Mouse (Mus musculus) MEL (cell line): ENCODE results near the gene Cpm. TPM values are rescaled to one million over a fixed set of nuclear protein-coding genes. Genes with fewer than 3 reads are reported as not detected.

ENCODE experiments used
- DNase-seq: peaks from one replicate; pipeline ENCODE4 v3.0.0; 2011; ENCODE audit warnings: low read depth, low spot score
- H3K27ac ChIP-seq: 2 replicates; pipeline ENCODE4 v1.5.1; 2012; ENCODE audit warnings: low read depth, mild to moderate bottlenecking, control low read depth, low read length, moderate library complexity; ENCODE audit not compliant: control insufficient read depth
- H3K27me3 ChIP-seq, 2 experiments: fragments of 150-350 bp in 1 of 2; sonication (generic) in 1 of 2; 2 replicates each; pipeline ENCODE4 v1.6.1; 2012; ENCODE audit warnings: low read length in 2 of 2, mild to moderate bottlenecking in 2 of 2, improper control_type of control experiment in 1 of 2, moderate library complexity in 1 of 2; ENCODE audit not compliant: insufficient read depth in 2 of 2, control insufficient read depth in 1 of 2
- H3K36me3 ChIP-seq, 2 experiments: 2 replicates each; pipeline ENCODE4 v1.6.1; 2012 to 2014; ENCODE audit warnings: low read length in 2 of 2, improper control_type of control experiment in 1 of 2, inconsistent platforms in 1 of 2, mild to moderate bottlenecking in 1 of 2; ENCODE audit not compliant: insufficient read depth in 2 of 2, control insufficient read depth in 1 of 2
- H3K4me1 ChIP-seq, 2 experiments: fragments of 150-350 bp in 1 of 2; sonication (generic) in 1 of 2; 2 replicates each; pipeline ENCODE4 v1.6.1; 2012; ENCODE audit warnings: low read length in 2 of 2, improper control_type of control experiment in 1 of 2, mild to moderate bottlenecking in 1 of 2; ENCODE audit not compliant: insufficient read depth in 2 of 2, control insufficient read depth in 1 of 2
- H3K4me3 ChIP-seq, 2 experiments: fragments of 150-350 bp in 1 of 2; sonication (generic) in 1 of 2; 2 replicates each; pipeline ENCODE4 v1.5.1; 2012; ENCODE audit warnings: low read depth in 2 of 2, low read length in 2 of 2, mild to moderate bottlenecking in 2 of 2, moderate library complexity in 2 of 2, control low read depth in 1 of 2, improper control_type of control experiment in 1 of 2; ENCODE audit not compliant: control insufficient read depth in 1 of 2, insufficient read depth in 1 of 2
- H3K79me2 ChIP-seq: 2 replicates; pipeline ENCODE4 v1.6.1; 2012; ENCODE audit warnings: mild to moderate bottlenecking, low read length, moderate library complexity; ENCODE audit not compliant: control insufficient read depth, poor library complexity, insufficient read depth
- H3K9ac ChIP-seq: 2 replicates; pipeline ENCODE4 v1.6.1; 2012; ENCODE audit warnings: low read depth, mild to moderate bottlenecking, control low read depth, low read length, moderate library complexity; ENCODE audit not compliant: control insufficient read depth, poor library complexity, severe bottlenecking
- H3K9me3 ChIP-seq: fragments of 150-350 bp; sonication (generic); replicated peaks from 2 replicates; pipeline ENCODE4 v1.6.1; 2012; ENCODE audit warnings: mild to moderate bottlenecking, low read length, improper control_type of control experiment, moderate library complexity; ENCODE audit not compliant: insufficient read depth
- BHLHE40 ChIP-seq: IDR thresholded peaks from 2 replicates; pipeline ENCODE4 v1.6.1; 2012; ENCODE audit warnings: low read depth, mild to moderate bottlenecking, inconsistent platforms, low read length, improper control_type of control experiment, borderline replicate concordance
- CHD2 ChIP-seq: IDR thresholded peaks from 2 replicates; pipeline ENCODE4 v1.6.1; 2011; ENCODE audit warnings: low read length, improper control_type of control experiment
- CTCF ChIP-seq, 3 experiments: IDR thresholded peaks in 2 of 3; conservative IDR thresholded peaks in 1 of 3; 2 replicates each; pipeline ENCODE4 v1.5.1; 2011 to 2012; ENCODE audit warnings: low read length in 3 of 3, low read depth in 2 of 3, mild to moderate bottlenecking in 2 of 3, improper control_type of control experiment in 1 of 3, inconsistent platforms in 1 of 3, mixed read lengths in 1 of 3, moderate library complexity in 1 of 3; ENCODE audit not compliant: control insufficient read depth in 1 of 3, insufficient read depth in 1 of 3, poor library complexity in 1 of 3, severe bottlenecking in 1 of 3
- E2F4 ChIP-seq: IDR thresholded peaks from 2 replicates; pipeline ENCODE4 v1.6.1; 2011; ENCODE audit warnings: low read depth, low read length, improper control_type of control experiment, borderline replicate concordance
- ELF1 ChIP-seq: IDR thresholded peaks from 2 replicates; pipeline ENCODE4 v1.6.1; 2014; ENCODE audit warnings: low read depth, mild to moderate bottlenecking, inconsistent platforms, low read length, improper control_type of control experiment, moderate library complexity
- EP300 ChIP-seq, 2 experiments: IDR thresholded peaks; 2 replicates each; pipeline ENCODE4 v1.6.1; 2011; ENCODE audit warnings: improper control_type of control experiment in 2 of 2, low read length in 2 of 2, low read depth in 1 of 2, mild to moderate bottlenecking in 1 of 2
- GABPA ChIP-seq: IDR thresholded peaks from 2 replicates; pipeline ENCODE4 v1.6.1; 2012; ENCODE audit warnings: low read depth, mild to moderate bottlenecking, inconsistent platforms, low read length, improper control_type of control experiment, moderate library complexity
- GATA1 ChIP-seq: IDR thresholded peaks from 2 replicates; pipeline ENCODE4 v1.6.1; 2011; ENCODE audit warnings: low read depth, low read length, improper control_type of control experiment
- HCFC1 ChIP-seq: IDR thresholded peaks from 2 replicates; pipeline ENCODE4 v1.6.1; 2012; ENCODE audit warnings: low read depth, mild to moderate bottlenecking, inconsistent platforms, low read length, improper control_type of control experiment, moderate library complexity
- JUND ChIP-seq: IDR thresholded peaks from 2 replicates; pipeline ENCODE4 v1.6.1; 2011; ENCODE audit warnings: low read depth, mild to moderate bottlenecking, improper control_type of control experiment, low read length
- KAT2A ChIP-seq: conservative IDR thresholded peaks from 2 replicates; pipeline ENCODE4 v1.6.1; 2012; ENCODE audit warnings: low read depth, low read length, improper control_type of control experiment, inconsistent platforms
- MAFK ChIP-seq: IDR thresholded peaks from 2 replicates; pipeline ENCODE4 v1.6.1; 2011; ENCODE audit warnings: low read depth, mild to moderate bottlenecking, low read length, improper control_type of control experiment, borderline replicate concordance
- MAX ChIP-seq: IDR thresholded peaks from 2 replicates; pipeline ENCODE4 v1.6.1; 2011; ENCODE audit warnings: low read length, improper control_type of control experiment
- MEF2A ChIP-seq: IDR thresholded peaks from 2 replicates; pipeline ENCODE4 v1.6.1; 2014; ENCODE audit warnings: low read depth, mild to moderate bottlenecking, inconsistent platforms, low read length, improper control_type of control experiment; ENCODE audit not compliant: poor library complexity, insufficient replicate concordance, severe bottlenecking; ENCODE audit errors: extremely low read depth
- MXI1 ChIP-seq: IDR thresholded peaks from 2 replicates; pipeline ENCODE4 v1.6.1; 2011; ENCODE audit warnings: mild to moderate bottlenecking, low read depth, low read length, improper control_type of control experiment
- MYC ChIP-seq: IDR thresholded peaks from 2 replicates; pipeline ENCODE4 v1.6.1; 2011; ENCODE audit warnings: low read depth, mild to moderate bottlenecking, low read length, improper control_type of control experiment, moderate library complexity
- NRF1 ChIP-seq: IDR thresholded peaks from 2 replicates; pipeline ENCODE4 v1.6.1; 2014; ENCODE audit warnings: low read depth, mild to moderate bottlenecking, inconsistent platforms, low read length, improper control_type of control experiment, moderate library complexity; ENCODE audit not compliant: poor library complexity, insufficient read depth, severe bottlenecking
- RAD21 ChIP-seq: IDR thresholded peaks from 2 replicates; pipeline ENCODE4 v1.6.1; 2011; ENCODE audit warnings: mild to moderate bottlenecking, low read depth, low read length, improper control_type of control experiment
- RCOR1 ChIP-seq: IDR thresholded peaks from 2 replicates; pipeline ENCODE4 v1.6.1; 2012; ENCODE audit warnings: low read depth, mild to moderate bottlenecking, inconsistent platforms, low read length, improper control_type of control experiment
- SMC3 ChIP-seq: IDR thresholded peaks from 2 replicates; pipeline ENCODE4 v1.6.1; 2011; ENCODE audit warnings: low read depth, low read length, improper control_type of control experiment
- TCF12 ChIP-seq: IDR thresholded peaks from 2 replicates; pipeline ENCODE4 v1.6.1; 2014; ENCODE audit warnings: low read depth, mild to moderate bottlenecking, inconsistent platforms, low read length, improper control_type of control experiment, moderate library complexity
- USF1 ChIP-seq: IDR thresholded peaks from 2 replicates; pipeline ENCODE4 v1.6.1; 2014; ENCODE audit warnings: low read depth, mild to moderate bottlenecking, inconsistent platforms, low read length, improper control_type of control experiment, moderate library complexity
- ZKSCAN1 ChIP-seq: IDR thresholded peaks from 2 replicates; pipeline ENCODE4 v1.6.1; 2012; ENCODE audit warnings: low read depth, mild to moderate bottlenecking, inconsistent platforms, low read length, improper control_type of control experiment, moderate library complexity
- polyA plus RNA-seq, 2 experiments: library from polyadenylated mRNA; stranded (reverse) in 1 of 2; unstranded in 1 of 2; fragments of >175 nt in 1 of 2; fragments of >200 nt in 1 of 2; gene quantifications; 2 replicates each; pipeline versions ENCODE4 v1.2.1 to v1.2.4; 2012; ENCODE audit warnings: low replicate concordance in 2 of 2, low read depth in 1 of 2; ENCODE audit not compliant: insufficient read length in 2 of 2, insufficient read depth in 1 of 2, missing spikeins in 1 of 2
- total RNA-seq: library from RNA; depleted of rRNA; stranded (reverse); fragments of 300-350 nt; gene quantifications from 2 replicates; pipeline ENCODE4 v1.2.3, GENCODE M21; 2012

Cpm gene
- total and polyA plus RNA-seq, 3 experiments = 0.04 to 0.40 TPM; not detected in 1

- no peak for DNase-seq
- Histone ChIP-seq H3K4me1 (no peaks in the 10 kb centered on the region), H3K9me3 (no peaks in the 10 kb centered on the region), H3K9ac (no peak overlapping the region), H3K27me3 (no peaks in the 10 kb centered on the region), H3K27ac (no peak overlapping the region), H3K4me3 (no peak overlapping the region), H3K36me3 (no peaks in the 10 kb centered on the region), H3K79me2 (no peaks in the 10 kb centered on the region)
- TF ChIP-seq EP300 (IDR thresholded peaks at IDR 0.05; ENCODE audit: low read depth in 1 of 2, low read length in 2 of 2) = no peak
- no peak for TF ChIP-seq MAFK
- TF ChIP-seq MEF2A = no peak
- no peak for TF ChIP-seq RAD21
- TF ChIP-seq CTCF (IDR thresholded peaks at IDR 0.05 in 2 of 3, conservative IDR thresholded peaks at IDR 0.05 in 1 of 3; ENCODE audit: control insufficient read depth in 1 of 3, insufficient read depth in 1 of 3, low read depth in 2 of 3, low read length in 3 of 3, poor library complexity in 1 of 3, severe bottlenecking in 1 of 3) = no peak
- TF ChIP-seq KAT2A = no peak
- no peak for TF ChIP-seq MAX
- TF ChIP-seq GATA1 = no peak
- no peak for TF ChIP-seq NRF1
- TF ChIP-seq BHLHE40 = no peak
- no peak for TF ChIP-seq USF1
- no peak for TF ChIP-seq GABPA
- no peak for TF ChIP-seq ZKSCAN1
- no peak for TF ChIP-seq ELF1
- no peak for TF ChIP-seq CHD2
- no peak for TF ChIP-seq RCOR1
- TF ChIP-seq E2F4 = no peak
- TF ChIP-seq MXI1 = no peak
- TF ChIP-seq MYC = no peak
- no peak for TF ChIP-seq TCF12
These were observed 5.2 kb downstream of the Cpm start for GRCm38 (mm10) chr10:117634323-117635030.

GRCm38 (mm10) chr10:117635078-117635771 is 5.9 kb downstream of the Cpm start:
- no peaks in the 10 kb centered on the region for H3K4me1 ChIP-seq
- TF ChIP-seq SMC3 (no peak), ZKSCAN1 (no peak), MXI1 (no peak), HCFC1 (no peak), NRF1 (no peak), JUND (no peak), ELF1 (no peak), MAX (no peak), BHLHE40 (no peak), CTCF (IDR thresholded peaks at IDR 0.05 in 2 of 3, conservative IDR thresholded peaks at IDR 0.05 in 1 of 3; ENCODE audit: control insufficient read depth in 1 of 3, insufficient read depth in 1 of 3, low read depth in 2 of 3, low read length in 3 of 3, poor library complexity in 1 of 3, severe bottlenecking in 1 of 3) (no peak)
- TF ChIP-seq, all 39 proteins: peak for 0
- H3K4me3 ChIP-seq = no peak overlapping the region
- no peak overlapping the region for H3K9ac ChIP-seq
- H3K79me2 ChIP-seq = no peaks in the 10 kb centered on the region
- no peaks in the 10 kb centered on the region for H3K27me3 ChIP-seq
- no peaks in the 10 kb centered on the region for H3K36me3 ChIP-seq
- H3K27ac ChIP-seq = no peak overlapping the region
- no peak for DNase-seq
- H3K9me3 ChIP-seq = no peaks in the 10 kb centered on the region
